Mouse (Mus musculus) heart, postnatal 25 days (tissue): ENCODE data around the gene Paf1. TPM values are rescaled to one million over a fixed set of nuclear protein-coding genes. Genes with fewer than 3 reads are reported as not detected.

Experiments used
- DNase-seq: peaks from one replicate; pipeline ENCODE4 v3.0.0; 2022; ENCODE audit warnings: low spot score
- intact Hi-C: fragments of 180-260 bp; cut with DNase I; formaldehyde crosslinking; loops from one replicate; pipeline ENCODE4 v1.15.1; 2025
- total RNA-seq, 2 experiments: library from RNA; stranded (reverse); gene quantifications; 2 replicates each; pipeline ENCODE4 v1.2.3; 2021

The Paf1 gene
- total RNA-seq, 2 experiments from 2014 or later: 40.6 to 44.3 TPM

DNA sequence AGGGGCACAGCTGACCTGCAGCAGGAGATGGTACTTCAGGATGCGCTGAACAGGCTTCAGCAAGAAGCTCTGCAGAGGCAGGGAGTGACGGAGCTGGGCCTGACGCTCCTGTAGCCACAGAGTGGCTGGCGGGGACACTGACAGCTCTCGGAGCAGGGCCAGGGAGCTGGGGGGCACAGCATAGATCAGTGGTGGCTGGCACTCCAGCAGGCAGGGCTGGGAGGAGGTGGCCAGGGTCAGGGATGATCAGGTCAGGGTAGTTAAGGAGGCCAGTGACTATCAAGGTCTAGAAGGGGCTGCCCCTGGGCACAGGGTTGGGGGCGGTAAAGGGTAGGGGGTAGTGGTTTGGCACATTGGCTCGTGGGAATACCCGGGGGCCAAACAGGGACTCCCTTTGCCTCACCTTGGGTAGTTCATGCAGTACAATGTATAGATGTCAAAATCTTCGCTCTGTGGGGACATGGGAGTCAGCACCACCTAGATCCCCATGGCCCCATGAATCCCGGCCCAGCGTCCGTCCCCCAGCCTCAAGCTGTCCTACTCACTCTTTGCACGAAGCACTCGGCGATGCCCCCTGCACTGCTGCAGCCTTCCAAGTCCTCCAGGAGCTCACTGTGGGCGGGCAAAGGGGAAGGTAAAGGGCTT, 24.4 kb upstream of the Paf1 start:
- intact Hi-C loops: no loop called here
- no peak for DNase-seq

DNA sequence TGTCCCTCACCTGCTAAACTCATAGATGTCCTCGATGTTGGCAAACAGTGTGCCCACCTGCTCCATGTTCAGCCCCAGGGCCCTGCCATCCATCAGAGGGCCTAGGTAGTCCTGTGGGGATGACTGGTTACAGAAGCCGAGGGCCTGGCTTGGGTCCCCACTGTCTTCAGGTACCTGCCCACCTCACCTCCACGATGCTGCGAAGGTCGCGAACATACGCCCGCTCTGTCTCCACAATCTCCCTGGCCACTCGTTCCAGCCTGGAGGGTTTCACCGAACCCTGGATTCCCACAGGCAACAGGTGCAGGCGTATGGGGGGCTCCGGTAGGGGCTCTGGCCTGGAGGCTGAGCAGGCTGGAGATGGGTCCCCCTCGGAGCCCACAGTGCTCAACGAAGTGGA, 22.7 kb upstream of the Paf1 start:
- no peak for DNase-seq
- intact Hi-C loops: loop anchor here (2.0 kb wide), 1 partner anchor 19 kb away; the partner anchor contains the start of gene Rps16

DNA sequence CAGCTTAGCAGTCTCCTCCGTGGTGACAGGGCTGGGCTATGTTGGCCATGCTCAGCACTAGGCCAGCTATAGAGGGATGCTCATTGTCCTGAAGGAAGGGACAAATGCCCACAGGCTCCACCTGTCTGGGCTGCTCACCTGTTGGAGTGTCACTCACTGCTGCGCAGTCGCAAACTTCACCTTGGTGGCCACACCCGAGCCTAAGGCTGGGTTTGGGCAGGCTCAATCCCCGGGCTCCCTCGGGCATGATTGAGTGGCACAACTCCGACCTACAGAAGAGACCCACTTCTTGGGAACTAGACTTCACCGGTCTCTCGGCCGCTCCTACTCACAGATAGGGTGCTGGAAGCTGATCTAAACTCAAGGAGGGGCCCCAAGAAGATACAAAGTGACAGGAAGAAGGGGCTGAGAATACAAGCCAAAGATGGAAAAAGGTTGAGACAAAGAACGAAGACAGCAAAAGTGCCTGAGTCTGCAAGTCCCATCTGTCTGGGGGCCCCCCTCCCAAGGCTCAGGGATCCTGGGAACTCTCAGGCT, 21.7 kb upstream of the Paf1 start:
- intact Hi-C loops: loop anchor here (2.0 kb wide), 1 partner anchor 20 kb away; the partner anchor contains the start of gene Rps16
- no peak for DNase-seq

DNA sequence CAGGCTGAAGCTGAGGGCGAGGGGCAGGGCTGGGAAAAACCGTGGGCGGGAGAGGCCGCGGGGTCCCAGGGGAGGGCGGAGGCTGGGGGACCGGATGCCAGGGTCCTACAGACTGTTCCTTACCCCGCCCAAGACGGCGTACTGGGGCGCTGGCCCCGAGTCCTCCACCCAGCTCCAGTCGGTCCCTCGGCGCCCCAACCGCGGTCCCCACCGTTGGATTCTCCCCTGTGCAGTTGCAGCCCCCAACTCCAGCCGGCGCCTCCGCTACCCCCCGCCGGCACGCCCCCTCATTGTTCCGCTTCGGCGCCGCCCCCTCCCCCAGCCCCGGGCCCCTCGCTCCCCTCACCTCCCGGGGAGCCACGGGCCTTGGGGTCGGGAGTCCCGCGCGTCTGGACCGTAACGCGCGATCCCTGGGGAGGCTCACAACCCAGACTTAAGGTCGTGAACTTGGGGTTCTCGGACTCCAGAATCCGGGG, 21.2 kb upstream of the Paf1 start:
- intact Hi-C loops: loop anchor here (2.0 kb wide), 1 partner anchor 21 kb away; the partner anchor contains the start of gene Rps16
- peak; percentile 79 for DNase-seq

DNA sequence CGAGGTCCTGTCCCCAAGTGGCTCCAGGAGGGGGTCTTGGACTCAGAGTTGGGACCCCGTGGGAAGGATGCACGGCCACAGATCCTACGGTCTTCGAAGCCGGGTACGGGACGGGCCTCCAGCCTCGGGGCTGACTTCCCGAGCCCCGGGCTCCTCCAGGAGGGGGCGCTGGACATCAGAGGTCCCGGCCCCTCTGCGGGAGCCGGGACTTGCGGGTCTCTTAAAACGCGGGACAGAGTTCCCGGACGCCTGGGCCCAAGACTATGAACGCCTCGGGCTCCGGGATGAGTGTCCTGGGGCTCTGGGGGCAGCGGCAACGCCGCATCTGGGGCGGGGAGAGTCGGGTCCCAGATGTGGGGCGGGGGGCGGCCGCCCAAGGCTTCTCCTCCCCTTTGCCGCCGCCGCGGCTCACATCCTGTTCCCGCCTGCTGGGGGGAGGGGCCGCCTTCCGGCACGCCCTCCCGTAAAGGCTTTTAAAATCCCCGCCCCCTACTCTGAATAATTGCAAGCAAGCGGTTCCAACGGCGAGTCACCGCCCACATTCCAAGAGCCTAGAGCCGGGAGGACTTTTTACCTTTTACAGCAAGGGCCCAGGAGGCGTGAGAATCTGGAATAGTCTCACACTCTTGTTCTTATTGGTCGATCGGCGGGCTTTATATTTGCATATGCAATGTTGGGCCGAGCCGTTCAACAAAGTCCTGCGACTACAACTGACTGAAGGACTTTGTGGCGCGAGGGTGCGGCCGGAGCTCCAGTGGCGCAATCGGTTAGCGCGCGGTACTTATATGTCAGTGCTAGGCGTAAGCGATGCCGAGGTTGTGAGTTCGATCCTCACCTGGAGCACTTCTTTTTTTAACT, 20.3 kb upstream of the Paf1 start, which contains the start of gene Plekhg2:
TSS of gene Plekhg2 (minus strand) at position 349 of the 858 bp plus-strand sequence.
- intact Hi-C loops: loop anchor here (1.0 kb wide), 1 partner anchor 14 kb away; no protein-coding TSS in a partner anchor
- peak; percentile 98 for DNase-seq

DNA sequence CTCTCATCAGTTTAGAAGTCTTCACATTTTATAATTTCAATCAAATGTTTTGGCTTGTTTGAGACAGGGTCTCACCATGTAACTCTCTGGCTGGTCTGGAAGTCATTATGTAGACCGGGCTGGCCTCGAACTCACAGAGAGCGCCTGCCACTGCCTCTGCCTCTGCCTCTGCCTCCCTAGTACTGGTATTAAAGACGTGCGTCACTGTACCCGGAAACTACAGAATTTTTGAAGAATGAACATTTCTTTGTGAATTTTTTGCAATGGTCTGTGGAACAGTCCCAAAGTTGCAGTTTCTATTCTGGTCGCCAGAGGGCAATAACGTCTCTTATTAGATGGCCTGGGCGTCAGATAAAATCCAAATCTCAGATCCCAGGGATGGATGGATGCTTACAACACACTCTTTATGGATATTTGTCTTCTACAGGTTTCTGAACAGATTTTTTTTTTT, 19.6 kb upstream of the Paf1 start:
- no peak for DNase-seq
- intact Hi-C loops: loop anchor here (1.0 kb wide), 1 partner anchor 13 kb away; no protein-coding TSS in a partner anchor

DNA sequence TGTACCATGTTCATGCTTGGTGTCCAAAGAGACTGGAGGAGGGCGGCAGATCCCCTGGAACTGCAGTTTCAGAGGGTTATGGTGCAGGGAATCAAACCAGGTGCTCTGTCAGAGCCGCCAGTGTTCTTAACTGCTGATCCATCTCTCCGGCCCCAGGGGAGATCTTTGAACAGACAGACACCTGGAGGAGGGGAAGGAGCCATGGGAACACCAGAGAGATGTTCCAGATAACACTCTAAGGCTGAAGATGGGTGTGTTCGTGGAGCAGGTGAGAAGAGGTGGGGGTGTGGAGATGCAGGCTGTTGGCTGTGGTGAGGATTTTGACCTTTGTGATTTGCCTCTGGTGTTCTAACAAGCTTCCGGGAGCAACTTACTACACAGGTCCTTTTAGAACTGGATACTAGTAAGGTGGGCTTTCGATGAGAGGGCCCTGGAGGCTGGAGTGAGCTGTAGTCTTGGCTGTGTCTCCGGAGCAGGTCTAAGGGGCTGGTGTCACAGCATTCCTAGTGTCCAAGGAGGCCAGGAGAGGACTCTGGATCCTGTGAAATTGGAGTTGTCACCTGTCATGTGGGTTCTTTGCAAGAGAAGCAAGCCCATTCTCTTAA, 18.8 kb upstream of the Paf1 start:
- no peak for DNase-seq
- intact Hi-C loops: loop anchor here (1.0 kb wide), 1 partner anchor 12 kb away; no protein-coding TSS in a partner anchor

DNA sequence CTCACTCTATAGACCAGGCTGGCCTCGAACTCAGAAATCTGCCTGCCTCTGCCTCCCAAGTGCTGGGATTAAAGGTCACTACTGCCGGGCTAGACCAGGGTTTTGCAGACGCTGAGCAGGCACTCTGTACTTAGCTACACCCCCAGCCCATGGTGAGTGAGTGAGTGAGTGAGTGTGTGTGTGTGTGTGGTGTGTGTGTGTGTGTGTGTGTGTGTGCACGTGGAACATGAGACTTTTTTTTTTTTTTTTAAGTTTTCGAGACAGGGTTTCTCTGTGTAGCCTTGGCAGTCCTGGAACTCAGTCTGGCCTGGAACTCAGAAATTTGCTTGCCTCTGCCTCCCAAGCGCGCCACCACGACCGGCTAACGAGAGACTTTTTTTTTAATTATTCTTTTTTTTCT, 18.1 kb upstream of the Paf1 start:
- no peak for DNase-seq
- intact Hi-C loops: no loop called here

DNA sequence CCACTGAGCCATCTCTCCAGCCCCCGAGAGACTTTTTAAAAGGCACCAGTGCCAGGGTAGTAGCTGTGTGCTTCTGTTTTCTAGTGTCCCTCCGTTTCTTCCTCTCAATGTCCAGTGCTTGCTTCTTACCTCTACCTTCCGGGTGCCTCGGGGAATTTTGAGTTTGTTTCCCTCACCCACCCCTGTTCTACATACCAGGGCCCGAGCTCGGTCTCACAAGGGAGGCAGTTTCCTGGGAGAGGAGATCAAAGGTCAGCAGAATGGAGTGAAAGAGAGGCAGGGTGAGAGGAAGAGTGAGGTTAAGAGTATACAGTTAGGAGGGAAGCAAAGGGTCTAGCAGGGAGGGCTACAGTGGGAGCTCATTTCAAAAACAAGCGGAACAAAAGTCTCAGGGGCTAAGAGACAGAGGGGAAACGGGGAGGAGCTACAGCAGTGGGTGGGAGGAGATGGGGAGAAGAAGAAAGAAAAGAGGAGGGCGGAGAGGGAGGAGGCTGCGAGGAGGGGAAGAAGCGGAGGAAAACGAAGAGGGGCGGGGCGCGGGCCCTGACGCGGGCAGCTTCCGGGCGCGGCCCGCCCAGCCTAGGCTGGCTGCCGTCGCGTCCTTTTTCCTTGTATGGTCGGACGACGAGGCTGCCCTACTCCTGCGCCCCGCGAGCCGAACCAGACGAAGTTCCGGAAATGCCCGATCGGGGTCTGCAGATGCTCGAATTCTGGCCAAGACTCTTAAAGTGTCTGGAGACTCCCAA, 17.4 kb upstream of the Paf1 start:
- intact Hi-C loops: no loop called here
- peak; percentile 92 for DNase-seq

DNA sequence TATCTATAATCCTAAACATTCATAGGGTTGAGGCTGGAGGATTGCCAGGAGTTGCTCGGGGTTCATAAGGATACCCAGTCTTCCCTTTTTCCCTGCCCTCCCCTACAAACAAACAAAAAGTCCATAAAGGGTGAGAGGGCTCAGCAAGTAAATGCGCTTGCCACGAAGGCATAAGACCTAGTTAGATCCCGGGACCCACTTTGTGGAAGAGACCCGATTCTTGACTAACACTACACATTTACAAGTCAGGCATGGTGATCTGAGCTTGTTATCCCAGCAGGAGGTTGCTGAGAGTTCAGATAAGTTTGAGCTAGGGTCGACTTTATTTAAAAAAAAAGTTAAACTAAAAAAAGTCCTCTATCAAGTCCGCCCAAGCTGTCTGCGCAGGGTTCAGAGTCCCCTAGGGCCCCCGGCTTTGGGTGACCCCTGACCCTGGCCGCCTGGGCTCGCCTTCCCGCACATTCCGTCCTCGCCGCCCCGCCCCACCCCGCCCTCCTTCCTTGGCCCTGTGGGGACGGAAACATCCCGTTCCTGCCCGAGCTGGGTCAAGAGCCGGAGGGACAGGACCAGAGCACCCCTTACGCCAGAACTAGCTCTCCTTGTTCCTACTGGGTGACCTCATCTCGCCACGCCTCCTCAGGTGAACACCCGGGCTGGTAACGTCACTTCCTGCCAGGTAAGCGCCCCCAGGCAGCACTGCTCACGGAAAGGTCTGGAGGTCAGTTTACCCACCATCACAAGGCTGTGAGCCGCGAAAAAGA, 16.6 kb upstream of the Paf1 start:
- intact Hi-C loops: no loop called here
- peak; percentile 84 for DNase-seq

DNA sequence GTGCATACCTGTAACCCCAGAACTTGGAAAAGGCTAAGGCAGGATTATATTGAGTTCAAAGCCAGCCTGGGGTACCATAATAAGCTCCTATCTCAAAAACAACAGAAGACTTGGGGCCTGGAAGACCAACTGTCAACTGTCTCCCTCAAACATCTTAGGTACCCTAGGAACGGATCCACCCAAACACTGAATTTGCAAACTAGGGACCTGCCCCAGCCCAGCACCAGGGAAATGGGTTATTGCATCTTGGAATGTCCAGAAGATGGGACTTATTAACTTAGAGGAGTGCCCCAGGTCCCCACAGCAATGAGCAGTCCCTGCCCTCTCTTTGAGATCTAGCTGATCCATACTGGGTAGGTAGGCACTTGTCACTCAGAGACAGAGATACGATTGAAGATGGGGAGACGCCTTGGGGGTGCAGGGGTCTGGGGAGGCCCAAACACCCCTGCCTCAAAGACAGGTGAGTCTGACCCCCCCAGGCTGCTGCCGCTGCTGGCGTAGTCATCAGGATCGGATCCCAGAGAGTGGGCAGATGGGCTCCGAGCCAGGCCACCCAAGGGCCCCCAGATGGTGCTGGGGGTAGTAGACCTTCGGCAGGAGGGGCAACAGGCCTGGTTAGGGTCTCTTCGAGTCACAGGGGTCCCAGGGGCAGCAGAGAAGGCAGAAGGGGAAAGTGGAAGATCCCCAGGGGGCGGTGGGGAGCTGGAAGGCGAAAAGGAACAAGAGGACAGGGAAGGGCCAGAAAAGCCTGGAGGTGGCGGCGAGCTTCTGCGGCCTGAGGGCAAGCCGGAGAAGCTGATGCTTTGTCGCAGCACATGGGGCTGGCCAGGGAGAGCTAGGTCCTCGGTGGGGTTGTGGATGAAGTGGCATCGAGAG, 15.3 kb upstream of the Paf1 start:
- intact Hi-C loops: no loop called here
- no peak for DNase-seq

DNA sequence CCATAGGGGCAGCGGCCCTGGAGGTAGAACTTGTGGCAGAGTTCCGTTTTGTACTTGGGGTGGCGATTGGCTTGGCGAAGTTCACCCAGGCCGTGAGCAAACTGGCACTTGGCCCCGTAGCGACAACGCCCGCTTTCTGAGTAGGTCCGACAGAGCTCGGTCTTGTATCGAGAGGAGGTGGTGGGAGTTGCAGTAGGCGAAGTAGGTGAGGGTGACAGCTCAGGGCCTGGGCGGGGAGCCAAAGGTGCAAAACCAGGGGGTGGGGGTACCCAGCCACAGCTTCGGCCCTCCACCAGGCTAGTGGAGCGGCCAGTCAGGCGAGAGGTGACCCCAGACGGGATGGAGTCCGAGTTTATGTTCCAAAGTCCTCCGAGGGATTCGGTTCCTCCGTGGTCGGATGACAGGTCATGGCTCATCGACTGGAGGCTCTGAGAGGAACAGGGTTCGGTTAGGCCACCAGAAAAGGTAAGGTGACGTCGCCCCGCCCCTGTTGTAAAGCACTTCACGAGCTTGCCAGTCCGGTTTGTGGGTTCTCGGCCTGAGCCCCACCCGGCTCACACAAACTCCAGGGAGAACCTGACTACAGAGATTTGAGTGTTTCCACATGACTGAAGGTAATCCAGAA, 14.6 kb upstream of the Paf1 start:
- peak; percentile 64 for DNase-seq
- intact Hi-C loops: no loop called here

DNA sequence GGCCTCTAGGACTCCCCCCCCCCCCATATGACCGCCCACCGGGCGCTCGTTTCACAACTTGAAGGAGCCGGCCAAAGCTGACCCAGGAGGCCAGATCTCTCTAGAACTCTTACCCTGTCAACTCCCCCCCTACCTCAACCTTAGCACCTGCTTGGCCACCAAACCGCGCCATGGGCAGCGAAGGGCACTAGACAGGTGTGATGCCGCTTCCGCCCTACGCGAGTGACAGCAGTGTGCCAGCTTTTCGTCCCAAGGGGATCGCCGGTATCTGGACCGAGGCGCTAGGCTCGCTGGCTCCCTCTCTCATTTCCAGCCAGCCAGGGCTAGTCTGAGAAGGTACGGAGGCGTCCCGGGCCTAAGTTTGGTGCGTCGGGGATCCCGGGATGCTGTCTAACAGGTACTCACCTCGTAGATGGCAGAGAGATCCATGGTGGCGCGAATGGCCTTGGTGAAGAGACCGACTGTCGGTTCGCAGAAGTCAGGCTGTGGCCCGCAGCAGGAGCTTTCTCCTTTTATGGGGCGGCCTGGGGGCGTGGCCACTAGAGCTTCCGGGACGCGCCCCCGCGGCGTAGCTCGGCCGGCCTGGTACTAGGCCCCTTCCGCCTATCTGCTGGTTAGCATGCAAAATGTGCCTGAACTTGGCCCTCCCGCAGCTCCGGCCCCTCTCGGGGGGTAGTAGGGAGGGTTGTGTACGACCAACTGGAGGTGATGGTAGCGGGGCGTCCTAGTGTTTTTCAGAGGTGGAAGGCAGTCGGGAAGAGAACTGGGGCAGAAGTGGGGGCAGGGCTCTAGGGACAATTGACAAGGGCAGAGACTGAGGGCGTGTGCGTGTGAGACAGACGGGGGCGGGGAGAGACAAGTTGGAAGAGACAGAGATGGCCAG, 13.7 kb upstream of the Paf1 start:
- DNase-seq: peak; percentile 93
- intact Hi-C loops: no loop called here

DNA sequence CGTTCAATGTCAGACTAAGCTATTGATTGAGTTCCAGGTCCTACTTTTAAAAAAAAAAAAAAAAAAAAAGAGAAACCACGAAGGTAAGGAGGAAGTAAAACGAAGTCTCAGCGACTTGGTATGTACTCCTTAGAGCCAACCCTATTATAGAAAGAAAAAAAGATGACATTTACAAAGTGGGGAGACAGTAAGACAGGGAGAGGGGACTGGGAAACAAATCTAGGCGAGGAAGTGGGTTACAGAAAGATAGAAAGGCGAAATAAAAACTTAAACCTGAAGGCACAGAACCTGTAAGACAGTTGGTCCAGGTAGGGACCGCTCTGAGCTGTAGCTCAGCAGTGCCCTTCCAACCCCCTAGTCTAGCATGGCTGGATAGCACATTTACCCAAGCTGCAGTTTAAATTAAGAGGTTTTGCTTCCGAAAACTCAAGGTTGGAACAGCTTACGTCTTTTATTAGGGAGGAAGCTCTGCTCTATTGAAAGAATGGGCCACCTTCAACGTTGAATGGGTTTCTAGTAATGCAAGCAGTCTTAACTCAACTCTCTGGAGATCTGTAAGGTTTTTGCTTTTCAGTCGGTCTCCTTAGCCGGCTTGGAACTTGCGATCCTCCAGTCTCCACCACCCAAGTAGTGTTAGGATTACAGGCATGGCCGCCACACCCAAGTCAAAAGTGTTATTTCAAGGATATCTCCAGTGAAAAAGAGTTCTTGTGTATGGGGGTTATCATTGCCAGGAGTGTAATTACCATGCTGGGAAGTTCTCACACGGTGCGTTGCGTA, 12.3 kb upstream of the Paf1 start, which contains the start of gene Zfp36:
TSS of gene Zfp36 (minus strand) at position 17 of the 780 bp plus-strand sequence.
- DNase-seq: no peak
- intact Hi-C loops: no loop called here

DNA sequence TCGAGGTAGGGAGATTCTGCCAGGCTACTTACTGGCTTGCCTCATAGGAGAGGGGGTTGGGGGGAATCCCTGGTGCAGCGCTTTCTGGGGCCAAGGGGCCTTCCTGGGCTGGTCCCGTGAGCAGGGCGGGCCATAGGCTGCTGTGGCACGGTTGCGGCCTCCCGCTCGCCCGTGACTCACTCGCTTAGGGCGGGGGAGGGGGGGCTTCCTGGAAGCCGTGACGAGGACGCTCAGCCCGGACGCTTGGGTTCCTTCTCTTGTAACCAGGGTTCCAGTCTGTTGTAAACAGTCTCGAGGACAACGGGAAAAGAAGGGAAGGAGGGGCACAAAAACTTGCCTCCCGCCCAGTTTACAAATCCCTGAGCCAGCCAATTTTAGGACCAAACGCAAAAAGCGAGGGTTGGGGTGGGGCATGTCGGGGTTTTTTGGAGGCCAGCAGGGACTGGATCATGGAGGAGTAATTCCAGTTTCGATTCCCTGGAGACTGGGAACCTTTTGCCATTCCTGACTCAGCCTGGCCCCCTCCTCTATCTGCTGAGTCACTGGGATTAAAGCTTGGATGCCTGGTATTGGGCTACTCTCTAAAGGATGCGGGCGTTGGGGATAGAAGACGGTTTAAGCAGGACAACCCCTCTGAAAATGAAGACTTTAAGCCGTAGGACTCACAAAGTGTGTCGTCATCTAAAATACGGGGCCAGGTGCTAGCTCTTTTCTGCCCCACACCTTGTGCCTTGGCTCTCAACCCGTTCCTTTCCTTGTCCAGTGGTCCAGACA, 11.5 kb upstream of the Paf1 start:
- peak; percentile 88 for DNase-seq
- intact Hi-C loops: no loop called here
